Mouse (Mus musculus): ENCODE data around the gene Polg. TPM values are rescaled to one million over a fixed set of nuclear protein-coding genes. Genes with fewer than 3 reads are reported as not detected.
A peak's percentile ranks its signal among the peaks of the same experiment; 100 is the strongest.

Polg gene
- 14.7 and 28.5 TPM in 2 replicates for total RNA-seq (2015; ENCODE audit: low replicate concordance)
- 50.2 and 51.1 TPM in 2 replicates for total RNA-seq (2017; ENCODE audit: low replicate concordance)

- ATAC-seq (replicated peaks; ENCODE audit: low FRiP score, poor library complexity, severe bottlenecking), result peak; percentile 95
Measured at GRCm38 (mm10) chr7:79466053-79466901, at the start of gene Polg. Polg (minus strand) TSS chr7:79466362.

DNA sequence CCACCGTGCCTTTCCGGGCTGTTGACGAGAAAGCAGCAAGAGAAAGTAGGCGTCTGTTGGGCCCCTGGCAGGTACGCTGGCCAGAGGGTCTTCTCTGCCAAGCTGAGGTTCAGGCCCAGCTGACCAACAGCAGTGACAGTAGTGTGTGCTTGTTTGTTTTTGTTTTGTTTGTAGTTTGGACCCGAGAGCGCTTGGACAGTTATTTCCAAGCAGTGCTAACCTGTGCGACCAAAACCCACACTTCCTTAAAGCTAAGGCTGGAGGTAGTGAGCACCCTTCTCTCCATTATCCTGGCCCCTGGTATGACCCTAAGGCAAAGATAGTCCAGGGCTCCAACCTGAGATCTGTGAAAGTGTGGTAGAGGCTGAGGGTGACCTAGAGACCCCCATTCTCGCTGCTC lies 49.7 kb upstream of the Polg start:
- ATAC-seq (replicated peaks; ENCODE audit: low FRiP score, poor library complexity, severe bottlenecking), result no peak

DNA sequence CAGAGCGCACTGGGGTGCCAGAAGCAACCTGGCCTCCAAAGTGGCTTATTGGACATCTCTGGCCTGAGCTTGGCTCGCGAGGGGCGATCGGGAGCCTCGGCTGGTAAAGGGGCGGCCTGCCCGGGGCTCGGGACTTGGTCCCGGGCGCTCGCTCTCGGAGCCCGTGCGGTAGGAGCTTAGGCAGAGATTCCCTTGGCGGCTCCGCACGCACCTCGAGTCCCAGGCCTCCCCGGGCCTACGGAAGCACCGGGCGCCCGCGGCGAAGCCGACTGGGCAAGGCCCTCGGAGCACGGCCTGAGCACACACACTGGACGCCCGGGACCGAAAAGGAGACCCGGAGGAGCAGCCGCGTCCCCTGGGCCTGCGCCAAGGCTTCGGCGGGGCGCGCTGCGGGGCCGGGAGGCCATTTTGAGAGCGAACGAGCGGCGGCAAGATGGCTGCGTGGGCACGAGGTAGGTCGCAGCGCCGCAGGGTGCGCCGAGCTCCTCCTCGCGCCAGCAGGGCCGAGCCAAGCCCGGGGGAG lies 49.1 kb upstream of the Polg start:
- no peak for ATAC-seq (replicated peaks; ENCODE audit: low FRiP score, poor library complexity, severe bottlenecking)

- ATAC-seq (replicated peaks; ENCODE audit: low FRiP score, poor library complexity, severe bottlenecking), result no peak
Measured at GRCm38 (mm10) chr7:79514361-79514881, 48.3 kb upstream of the Polg start.

- ATAC-seq (replicated peaks; ENCODE audit: low FRiP score, poor library complexity, severe bottlenecking), result no peak
Measured at GRCm38 (mm10) chr7:79513466-79513865, 47.3 kb upstream of the Polg start.

DNA sequence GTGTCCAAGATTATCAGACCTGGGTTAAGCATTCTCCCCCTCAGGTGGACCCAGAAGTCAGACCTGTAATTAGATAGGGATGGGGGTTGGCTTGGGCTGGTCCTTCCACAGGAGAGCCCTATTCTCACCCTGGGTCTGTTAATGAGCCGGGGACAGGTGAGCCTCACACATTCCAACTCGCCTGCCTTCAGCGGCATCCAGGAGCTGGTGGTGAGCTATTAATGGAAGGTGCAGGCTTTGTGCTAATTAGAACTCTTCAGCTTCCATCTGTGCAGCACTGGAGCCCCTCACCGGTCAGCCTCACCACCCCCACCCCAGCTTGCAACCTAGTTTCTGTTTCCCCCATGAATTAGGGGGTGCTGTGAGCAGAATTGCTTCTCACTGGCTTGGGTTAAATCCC lies 46.3 kb upstream of the Polg start:
- no peak for ATAC-seq (replicated peaks; ENCODE audit: low FRiP score, poor library complexity, severe bottlenecking)

GRCm38 (mm10) chr7:79511656-79512055 lies 45.5 kb upstream of the Polg start:
- ATAC-seq (replicated peaks; ENCODE audit: low FRiP score, poor library complexity, severe bottlenecking), result no peak

DNA sequence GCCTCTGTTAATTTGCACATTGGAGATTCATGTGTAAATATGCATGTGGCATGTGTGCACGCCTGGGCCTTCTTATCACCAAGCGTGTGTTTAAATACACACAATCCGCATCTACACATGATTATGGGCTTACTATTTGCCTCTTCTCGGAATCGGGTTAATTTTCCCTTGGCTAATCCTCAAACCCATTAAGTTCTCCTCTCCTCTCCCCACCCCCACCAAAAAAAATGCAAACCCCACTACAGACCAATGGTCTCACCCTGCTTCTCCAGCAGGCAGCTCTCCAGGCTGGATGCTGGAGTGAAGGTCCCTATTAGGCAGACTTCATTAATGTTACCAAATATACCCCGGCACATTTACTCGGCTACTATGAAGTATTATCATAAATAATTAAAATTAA lies 45.0 kb upstream of the Polg start:
- no peak for ATAC-seq (replicated peaks; ENCODE audit: low FRiP score, poor library complexity, severe bottlenecking)

DNA sequence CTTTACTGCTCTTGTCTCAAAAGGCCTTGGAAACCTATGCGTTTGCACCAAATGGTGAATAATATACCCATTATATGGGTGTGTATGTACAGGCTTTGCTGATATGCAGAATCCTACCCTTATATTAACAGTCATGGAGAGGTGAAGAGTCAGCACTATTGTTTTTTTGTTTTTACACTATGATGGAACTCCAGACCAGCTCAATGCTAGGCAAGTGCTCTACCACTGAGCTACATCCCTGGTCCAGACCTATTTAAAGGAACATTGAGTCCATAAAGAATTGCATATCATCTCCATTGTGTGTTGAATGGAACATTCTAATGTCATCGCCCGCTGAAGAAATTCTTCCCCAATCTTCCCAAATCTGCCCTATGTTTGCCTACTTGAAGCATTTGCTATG lies 44.5 kb upstream of the Polg start:
- ATAC-seq (replicated peaks; ENCODE audit: low FRiP score, poor library complexity, severe bottlenecking), result no peak

DNA sequence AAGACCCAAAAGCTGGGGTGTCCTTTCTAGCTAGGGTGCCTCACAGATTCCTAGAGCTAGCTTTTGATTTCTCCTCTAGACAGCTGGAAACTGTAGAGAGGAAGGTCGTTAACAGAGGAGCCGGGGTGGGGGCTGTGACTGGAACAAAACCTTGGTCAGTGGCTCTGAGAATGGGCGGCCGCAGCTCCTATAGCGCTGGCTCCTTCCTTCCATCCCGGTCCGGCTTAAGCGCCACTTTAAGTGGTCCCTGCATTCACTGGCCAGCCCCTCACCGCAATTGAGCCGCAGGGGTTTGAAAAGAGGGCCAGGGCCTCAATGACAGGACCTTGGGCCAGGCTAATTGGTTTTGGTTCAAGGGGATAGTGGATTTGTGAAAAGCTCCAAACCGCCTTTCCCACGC lies 43.5 kb upstream of the Polg start:
- ATAC-seq (replicated peaks; ENCODE audit: low FRiP score, poor library complexity, severe bottlenecking), result no peak

DNA sequence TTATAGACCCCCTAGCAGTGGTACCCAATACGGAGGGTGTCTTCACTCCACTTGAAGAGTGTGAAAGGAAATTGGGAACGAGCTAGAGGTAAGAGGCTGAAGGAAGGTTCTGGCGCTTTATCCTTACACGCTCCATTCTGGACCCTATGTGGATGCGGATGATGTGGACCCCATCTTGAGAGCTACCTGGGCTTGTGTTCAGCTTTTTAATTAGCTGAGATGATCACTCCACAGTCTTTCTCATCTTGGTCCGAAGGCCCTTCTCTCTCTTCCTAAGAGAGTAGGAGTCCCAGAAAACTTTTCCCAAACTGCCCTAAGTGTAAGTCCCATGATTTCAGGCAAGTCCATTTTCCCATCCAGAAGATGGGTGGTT lies 43.1 kb upstream of the Polg start:
- no peak for ATAC-seq (replicated peaks; ENCODE audit: low FRiP score, poor library complexity, severe bottlenecking)

DNA sequence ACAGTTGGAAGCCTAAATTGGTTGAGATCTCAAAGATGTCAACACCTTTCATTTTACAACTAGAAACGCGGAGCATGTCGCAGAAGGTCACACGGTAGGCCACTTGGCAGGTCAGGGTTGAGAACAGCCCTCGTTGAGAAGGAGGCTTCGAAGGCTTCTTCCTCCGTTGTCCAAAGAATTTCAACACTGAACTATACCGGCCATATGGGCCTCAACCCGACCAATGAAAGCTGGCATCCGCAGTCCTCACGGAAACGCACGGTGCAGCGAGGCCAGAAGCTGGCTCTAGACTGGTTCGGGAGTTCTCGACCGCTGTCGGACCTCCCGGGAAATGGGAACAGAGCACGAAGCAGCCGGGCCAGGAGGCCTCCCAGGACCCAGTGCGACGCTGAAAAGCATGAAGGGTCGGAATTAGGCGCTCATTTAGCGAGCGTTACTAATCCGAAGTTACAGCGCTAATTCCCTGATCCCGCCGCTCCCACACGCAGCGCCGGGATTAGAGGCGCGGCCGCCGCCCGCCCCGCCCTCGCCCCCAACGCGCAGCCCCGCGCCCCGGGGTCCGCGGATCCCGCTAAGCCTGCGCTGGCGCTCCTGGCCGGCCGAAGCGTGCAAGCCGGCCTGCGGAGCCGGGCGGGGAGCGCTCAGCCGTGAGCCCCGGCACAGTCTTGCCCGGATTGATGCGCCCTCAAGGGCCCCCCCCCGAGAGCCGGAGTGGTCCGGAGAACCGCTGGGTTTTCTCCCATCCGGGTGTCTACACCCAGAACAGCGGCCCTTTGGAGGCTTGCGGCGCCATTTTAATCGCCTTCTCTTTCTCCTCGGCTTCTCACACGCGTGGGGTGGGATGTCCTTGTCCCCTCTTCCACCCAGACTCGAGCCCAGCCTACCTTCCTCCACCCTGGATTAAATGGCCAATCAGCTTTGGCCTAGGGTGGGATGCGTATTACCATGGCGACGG lies 42.4 kb upstream of the Polg start:
- no peak for ATAC-seq (replicated peaks; ENCODE audit: low FRiP score, poor library complexity, severe bottlenecking)

GRCm38 (mm10) chr7:79507756-79508155 lies 41.6 kb upstream of the Polg start:
- ATAC-seq (replicated peaks; ENCODE audit: low FRiP score, poor library complexity, severe bottlenecking), result no peak

GRCm38 (mm10) chr7:79507101-79507705 lies 41.0 kb upstream of the Polg start:
- ATAC-seq (replicated peaks; ENCODE audit: low FRiP score, poor library complexity, severe bottlenecking), result no peak

DNA sequence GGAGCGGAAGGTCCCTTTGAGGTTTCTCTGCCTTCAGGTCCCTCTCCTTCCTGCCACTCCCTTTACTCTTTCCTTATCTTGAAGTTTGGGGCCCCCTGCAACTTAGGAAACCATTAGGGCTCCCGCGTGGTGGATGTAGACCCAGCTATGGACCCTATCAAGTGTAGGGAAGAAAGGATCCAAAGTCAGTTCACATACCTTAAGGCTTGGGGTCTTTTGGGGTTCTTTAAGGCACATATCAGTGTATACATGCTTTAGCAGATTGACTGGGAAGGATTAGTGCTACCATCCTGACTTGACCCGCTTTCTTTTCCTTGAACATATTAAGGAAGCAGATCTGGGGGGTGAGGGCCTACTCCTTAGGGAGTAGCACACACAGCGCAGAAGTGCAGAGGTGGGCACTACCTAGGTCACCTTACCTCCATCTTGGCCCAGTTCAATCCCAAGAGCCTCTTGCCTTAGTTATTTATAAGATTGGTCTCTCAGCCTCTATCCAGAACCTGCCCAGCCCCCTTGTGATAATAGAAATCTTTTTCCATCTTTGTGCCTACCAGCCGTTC lies 40.4 kb upstream of the Polg start:
- no peak for ATAC-seq (replicated peaks; ENCODE audit: low FRiP score, poor library complexity, severe bottlenecking)

- no peak for ATAC-seq (replicated peaks; ENCODE audit: low FRiP score, poor library complexity, severe bottlenecking)
Measured at GRCm38 (mm10) chr7:79505876-79506530, 39.8 kb upstream of the Polg start.

DNA sequence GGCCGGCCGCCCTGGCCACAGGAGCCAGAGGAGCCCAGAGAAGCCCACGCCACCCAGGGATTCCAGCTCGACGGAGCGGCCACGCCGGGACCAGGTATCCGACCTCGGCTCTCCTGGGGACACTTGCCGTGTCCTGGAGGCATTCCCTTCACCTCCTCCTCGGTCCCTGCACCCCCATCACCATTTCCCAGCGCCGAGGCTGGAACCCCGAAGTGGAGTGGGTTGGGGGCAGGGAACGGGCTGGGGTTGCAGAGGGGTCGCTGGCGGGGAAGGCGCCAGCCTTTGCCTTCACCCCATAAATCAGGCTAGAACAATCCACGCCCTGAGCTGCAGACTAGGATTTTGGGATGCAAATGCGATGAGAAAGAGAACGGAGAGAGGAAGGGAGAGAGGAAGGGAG lies 39.2 kb upstream of the Polg start:
- no peak for ATAC-seq (replicated peaks; ENCODE audit: low FRiP score, poor library complexity, severe bottlenecking)

GRCm38 (mm10) chr7:79504723-79505122 lies 38.6 kb upstream of the Polg start:
- no peak for ATAC-seq (replicated peaks; ENCODE audit: low FRiP score, poor library complexity, severe bottlenecking)

DNA sequence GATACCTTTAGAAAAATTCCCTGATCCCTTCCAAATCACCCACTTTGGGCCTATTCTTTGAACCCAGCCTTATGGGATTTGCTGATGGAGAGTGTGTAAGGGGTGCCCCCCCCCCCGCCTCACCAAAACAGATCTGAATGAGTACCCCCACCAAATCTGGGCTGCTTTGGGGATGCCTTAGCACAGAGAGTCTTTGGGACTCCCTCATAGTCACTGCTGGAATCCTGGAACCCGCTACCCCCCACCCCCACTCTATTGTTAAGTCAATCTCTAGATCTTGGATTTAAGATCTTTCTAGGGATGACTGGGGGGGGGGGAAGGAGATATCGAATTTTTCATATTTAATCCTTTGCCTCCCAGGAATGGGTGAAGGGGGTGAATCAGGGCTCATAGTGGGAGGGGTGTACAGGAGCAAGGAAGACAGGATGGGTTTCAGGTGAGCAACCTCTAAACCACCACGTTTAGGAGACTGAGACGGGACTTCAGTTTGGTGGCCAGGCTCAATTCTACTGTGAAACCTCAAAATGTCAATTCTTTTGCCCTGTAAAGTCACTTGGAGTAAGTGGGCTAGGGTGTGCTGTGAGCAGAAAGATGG lies 37.6 kb upstream of the Polg start:
- ATAC-seq (replicated peaks; ENCODE audit: low FRiP score, poor library complexity, severe bottlenecking), result no peak

Data from erythroid progenitor cell, adult 5-6 weeks (primary cell).